Mouse (Mus musculus): ENCODE data around the gene Klk1. TPM values are rescaled to one million over a fixed set of nuclear protein-coding genes. Genes with fewer than 3 reads are reported as not detected.
"Not testable (repeated sequence)": the region's sequence is repeated elsewhere in the genome, so short reads cannot be mapped to it uniquely, and the experiment has no call there.

Gene Klk1
- polyA plus RNA-seq, 1 experiment from 2014 or later, result 44.2 TPM

GRCm38 (mm10) chr7:44247971-44248370 lies 22.8 kb downstream of the Klk1 start:
- Histone ChIP-seq H3K4me1 (ENCODE audit: control insufficient read depth, insufficient read depth, low read length) (peaks cover 16% of the 10 kb centered on the region), H3K9me3 (ENCODE audit: control insufficient read depth, low read length) (no peaks in the 10 kb centered on the region), H3K27ac (ENCODE audit: low read length) (no peak overlapping the region), H3K9ac (ENCODE audit: low read depth, low read length) (0 out of 2 replicates have a peak overlapping the region, but pooled peaks have one; percentile 94), H3K36me3 (ENCODE audit: control insufficient read depth, insufficient read depth, low read length) (peaks cover 19% of the 10 kb centered on the region), H3K4me3 (ENCODE audit: low read length) (peak overlapping the region; percentile 84), H3K27me3 (replicated peaks; ENCODE audit: control insufficient read depth, insufficient read depth, low read length) (no peaks in the 10 kb centered on the region), H3K4me2 (ENCODE audit: low read depth, low read length) (peak overlapping the region; percentile 79)
- 87% methylated on average over 2 of the region's 2 CpGs for WGBS
- no peak for ATAC-seq

GRCm38 (mm10) chr7:44249248-44249647 lies 24.1 kb downstream of the Klk1 start:
- H3K4me2 ChIP-seq (ENCODE audit: low read depth, low read length), result no peak overlapping the region
- peaks cover 16% of the 10 kb centered on the region for H3K4me1 ChIP-seq (ENCODE audit: control insufficient read depth, insufficient read depth, low read length)
- WGBS, result 92% methylated on average over 4 of the region's 4 CpGs
- peaks cover 22% of the 10 kb centered on the region for H3K36me3 ChIP-seq (ENCODE audit: control insufficient read depth, insufficient read depth, low read length)
- no peaks in the 10 kb centered on the region for H3K27me3 ChIP-seq (replicated peaks; ENCODE audit: control insufficient read depth, insufficient read depth, low read length)
- no peak overlapping the region for H3K4me3 ChIP-seq (ENCODE audit: low read length)
- no peaks in the 10 kb centered on the region for H3K9me3 ChIP-seq (ENCODE audit: control insufficient read depth, low read length)
- H3K9ac ChIP-seq (ENCODE audit: low read depth, low read length), result no peak overlapping the region
- ATAC-seq, result no peak
- no peak overlapping the region for H3K27ac ChIP-seq (ENCODE audit: low read length)

GRCm38 (mm10) chr7:44250732-44251275 lies 25.6 kb downstream of the Klk1 start:
- H3K27ac ChIP-seq (ENCODE audit: low read length); H3K4me2 ChIP-seq (ENCODE audit: low read depth, low read length); H3K27me3 ChIP-seq (replicated peaks; ENCODE audit: control insufficient read depth, insufficient read depth, low read length); ATAC-seq; H3K4me3 ChIP-seq (ENCODE audit: low read length); H3K9me3 ChIP-seq (ENCODE audit: control insufficient read depth, low read length); H3K9ac ChIP-seq (ENCODE audit: low read depth, low read length): not testable (repeated sequence)
- 92% methylated on average over 17 of the region's 17 CpGs for WGBS
- H3K36me3 ChIP-seq (ENCODE audit: control insufficient read depth, insufficient read depth, low read length), result peaks cover 22% of the 10 kb centered on the region
- peaks cover 10% of the 10 kb centered on the region for H3K4me1 ChIP-seq (ENCODE audit: control insufficient read depth, insufficient read depth, low read length)

- WGBS, result 62% methylated on average over 15 of the region's 15 CpGs
Observed at GRCm38 (mm10) chr7:44253023-44253616, 28.0 kb downstream of the Klk1 start.

GRCm38 (mm10) chr7:44254930-44255329 lies 29.8 kb downstream of the Klk1 start:
- Histone ChIP-seq H3K27me3 (replicated peaks; ENCODE audit: control insufficient read depth, insufficient read depth, low read length) (no peaks in the 10 kb centered on the region), H3K4me1 (ENCODE audit: control insufficient read depth, insufficient read depth, low read length) (no peaks in the 10 kb centered on the region), H3K27ac (ENCODE audit: low read length) (no peak overlapping the region), H3K9ac (ENCODE audit: low read depth, low read length) (no peak overlapping the region), H3K4me3 (ENCODE audit: low read length) (no peak overlapping the region), H3K36me3 (ENCODE audit: control insufficient read depth, insufficient read depth, low read length) (peaks cover 18% of the 10 kb centered on the region), H3K4me2 (ENCODE audit: low read depth, low read length) (no peak overlapping the region), H3K9me3 (ENCODE audit: control insufficient read depth, low read length) (no peaks in the 10 kb centered on the region)
- WGBS, result 70% methylated on average over 6 of the region's 6 CpGs
- no peak for ATAC-seq

More at GRCm38 (mm10) chr7:44253023-44253616, 28.0 kb downstream of the Klk1 start:
- ATAC-seq, result peak; percentile 4; the same call in 1 of the 2 replicates
- H3K4me2 ChIP-seq (ENCODE audit: low read depth, low read length), result no peak overlapping the region
- H3K36me3 ChIP-seq (ENCODE audit: control insufficient read depth, insufficient read depth, low read length), result peaks cover 22% of the 10 kb centered on the region
- no peak overlapping the region for H3K9ac ChIP-seq (ENCODE audit: low read depth, low read length)
- H3K4me1 ChIP-seq (ENCODE audit: control insufficient read depth, insufficient read depth, low read length), result peaks cover 5% of the 10 kb centered on the region; the same call in 1 of the 2 replicates
- no peaks in the 10 kb centered on the region for H3K9me3 ChIP-seq (ENCODE audit: control insufficient read depth, low read length)
- no peak overlapping the region for H3K4me3 ChIP-seq (ENCODE audit: low read length)
- no peak overlapping the region for H3K27ac ChIP-seq (ENCODE audit: low read length)
- H3K27me3 ChIP-seq (replicated peaks; ENCODE audit: control insufficient read depth, insufficient read depth, low read length), result no peaks in the 10 kb centered on the region

GRCm38 (mm10) chr7:44257278-44257677 lies 32.1 kb downstream of the Klk1 start, which contains the start of gene Acp4:
Gene Acp4, minus strand, starts transcription at chr7:44257378.
- Histone ChIP-seq H3K9me3 (ENCODE audit: control insufficient read depth, low read length) (no peaks in the 10 kb centered on the region), H3K36me3 (ENCODE audit: control insufficient read depth, insufficient read depth, low read length) (peaks cover 5% of the 10 kb centered on the region), H3K9ac (ENCODE audit: low read depth, low read length) (no peak within 1 kb of the TSS), H3K27ac (ENCODE audit: low read length) (no peak within 1 kb of the TSS), H3K4me2 (ENCODE audit: low read depth, low read length) (no peak within 1 kb of the TSS), H3K4me1 (ENCODE audit: control insufficient read depth, insufficient read depth, low read length) (no peaks in the 10 kb centered on the region), H3K27me3 (replicated peaks; ENCODE audit: control insufficient read depth, insufficient read depth, low read length) (no peaks in the 10 kb centered on the region), H3K4me3 (ENCODE audit: low read length) (no peak within 1 kb of the TSS)
- ATAC-seq, result no peak
- 77% methylated on average over 4 of the region's 4 CpGs for WGBS

- no peak for ATAC-seq
- Histone ChIP-seq H3K27ac (ENCODE audit: low read length) (no peak overlapping the region), H3K9me3 (ENCODE audit: control insufficient read depth, low read length) (no peaks in the 10 kb centered on the region), H3K27me3 (replicated peaks; ENCODE audit: control insufficient read depth, insufficient read depth, low read length) (peaks cover 10% of the 10 kb centered on the region; the same call in 1 of the 2 replicates), H3K36me3 (ENCODE audit: control insufficient read depth, insufficient read depth, low read length) (no peaks in the 10 kb centered on the region), H3K4me3 (ENCODE audit: low read length) (no peak overlapping the region), H3K4me2 (ENCODE audit: low read depth, low read length) (no peak overlapping the region), H3K9ac (ENCODE audit: low read depth, low read length) (no peak overlapping the region), H3K4me1 (ENCODE audit: control insufficient read depth, insufficient read depth, low read length) (no peaks in the 10 kb centered on the region)
- 69% methylated on average over 6 of the region's 6 CpGs for WGBS
Observed at GRCm38 (mm10) chr7:44260410-44260809, 35.2 kb downstream of the Klk1 start.

- Histone ChIP-seq H3K9ac (ENCODE audit: low read depth, low read length) (no peak within 1 kb of the TSS), H3K27ac (ENCODE audit: low read length) (no peak within 1 kb of the TSS), H3K4me3 (ENCODE audit: low read length) (no peak within 1 kb of the TSS), H3K4me1 (ENCODE audit: control insufficient read depth, insufficient read depth, low read length) (no peaks in the 10 kb centered on the region), H3K27me3 (replicated peaks; ENCODE audit: control insufficient read depth, insufficient read depth, low read length) (peaks cover 10% of the 10 kb centered on the region; the same call in 1 of the 2 replicates), H3K4me2 (ENCODE audit: low read depth, low read length) (no peak within 1 kb of the TSS), H3K36me3 (ENCODE audit: control insufficient read depth, insufficient read depth, low read length) (no peaks in the 10 kb centered on the region), H3K9me3 (ENCODE audit: control insufficient read depth, low read length) (no peaks in the 10 kb centered on the region)
- ATAC-seq, result no peak
- 41% methylated on average over 5 of the region's 5 CpGs for WGBS
Observed at GRCm38 (mm10) chr7:44261147-44261546, 36.0 kb downstream of the Klk1 start, which contains the start of gene Gm15517. Gene Gm15517, plus strand, starts transcription at chr7:44261447.

- H3K27me3 ChIP-seq (replicated peaks; ENCODE audit: control insufficient read depth, insufficient read depth, low read length), result peaks cover 10% of the 10 kb centered on the region; the same call in 1 of the 2 replicates
- no peaks in the 10 kb centered on the region for H3K36me3 ChIP-seq (ENCODE audit: control insufficient read depth, insufficient read depth, low read length)
- no peak overlapping the region for H3K9ac ChIP-seq (ENCODE audit: low read depth, low read length)
- no peaks in the 10 kb centered on the region for H3K4me1 ChIP-seq (ENCODE audit: control insufficient read depth, insufficient read depth, low read length)
- H3K4me2 ChIP-seq (ENCODE audit: low read depth, low read length), result peak overlapping the region; percentile 49
- H3K9me3 ChIP-seq (ENCODE audit: control insufficient read depth, low read length), result no peaks in the 10 kb centered on the region
- WGBS, result 3% methylated on average over 34 of the region's 34 CpGs
- peak; percentile 83 for ATAC-seq
- peak overlapping the region; percentile 20; the same call in 1 of the 2 replicates for H3K4me3 ChIP-seq (ENCODE audit: low read length)
- no peak overlapping the region for H3K27ac ChIP-seq (ENCODE audit: low read length)
Observed at GRCm38 (mm10) chr7:44262791-44263643, 37.9 kb downstream of the Klk1 start.
